29 mouse cellular contexts compared by ENCODE assay signal in genomic region chr16:48868663-48869062, GRCm38 (mm10). TPM values are rescaled to one million over a fixed set of nuclear protein-coding genes. Genes with fewer than 3 reads are reported as not detected.
DNase-seq lines count a peak whose midpoint lies in the region; ATAC-seq and TF ChIP-seq lines count a peak whose summit lies in the region.
"Had no signal": no experiment of that assay in that cellular context is flagged by ENCODE, and none has a peak within 500 bp of the region (broad histone marks: within the 10 kb centered on the region; RNA-seq: fewer than 3 reads in every experiment).

No protein-coding gene starts in this region.

- H3K27ac ChIP-seq in liver, postnatal 0 days (ENCODE audit: low read depth), result no peak overlapping the region; the same call in 1 of the 2 replicates
- H3K27ac ChIP-seq in liver, embryonic 11.5 days (ENCODE audit: low read depth, low read length), result no peak overlapping the region
- H3K27ac ChIP-seq: embryonic facial prominence, embryonic 15.5 days; forebrain, embryonic 10.5 days; heart, adult 2 months; heart, embryonic 15.5 days; hindbrain, embryonic 15.5 days had no signal

- no peak overlapping the region for H3K9ac ChIP-seq in liver, postnatal 0 days (replicated peaks)
- no peak overlapping the region for H3K9ac ChIP-seq in liver, embryonic 11.5 days (ENCODE audit: low read depth, low read length)
- H3K9ac ChIP-seq: embryonic facial prominence, embryonic 15.5 days; heart, embryonic 15.5 days; hindbrain, embryonic 15.5 days had no signal

- H3K4me3 ChIP-seq in liver, postnatal 0 days (ENCODE audit: low read depth, low read length), result no peak overlapping the region
- no peak overlapping the region for H3K4me3 ChIP-seq in liver, embryonic 11.5 days (ENCODE audit: low read depth, low read length)
- H3K4me3 ChIP-seq: embryonic facial prominence, embryonic 15.5 days; erythroblast, embryonic 14.5 days; forebrain, embryonic 10.5 days; heart, adult 2 months; heart, embryonic 15.5 days; hindbrain, embryonic 15.5 days had no signal

- 70% methylated on average over 1 of the region's 1 CpGs for WGBS in liver, postnatal 0 days (ENCODE audit: insufficient replicate concordance)
- WGBS in liver, embryonic 11.5 days, result 69% methylated on average over 1 of the region's 1 CpGs

- no peaks in the 10 kb centered on the region for H3K4me1 ChIP-seq in liver, postnatal 0 days (ENCODE audit: insufficient read depth)
- no peaks in the 10 kb centered on the region for H3K4me1 ChIP-seq in liver, embryonic 11.5 days (replicated peaks; ENCODE audit: control insufficient read depth, insufficient read depth, low read length)
- H3K4me1 ChIP-seq: embryonic facial prominence, embryonic 15.5 days; forebrain, embryonic 10.5 days; heart, embryonic 15.5 days; hindbrain, embryonic 15.5 days had no signal

- no peaks in the 10 kb centered on the region for H3K36me3 ChIP-seq in liver, postnatal 0 days (replicated peaks; ENCODE audit: insufficient read depth, low read length)
- no peaks in the 10 kb centered on the region for H3K36me3 ChIP-seq in liver, embryonic 11.5 days (ENCODE audit: control insufficient read depth, insufficient read depth, low read length)
- no peaks in the 10 kb centered on the region for H3K36me3 ChIP-seq in splenic B cell, adult 2 months (ENCODE audit: control insufficient read depth, insufficient read depth, low read length, poor library complexity, severe bottlenecking)
- H3K36me3 ChIP-seq: embryonic facial prominence, embryonic 15.5 days; forebrain, embryonic 10.5 days; heart, embryonic 15.5 days; hindbrain, embryonic 15.5 days had no signal

- ATAC-seq in liver, postnatal 0 days, result no peak
- ATAC-seq in liver, embryonic 11.5 days (replicated peaks; ENCODE audit: low FRiP score), result no peak
- ATAC-seq in megakaryocyte, adult 5-6 weeks (ENCODE audit: poor library complexity, severe bottlenecking), result peak; percentile 36
- ATAC-seq: activated CD4-positive, CD25-positive, alpha-beta regulatory T cell, adult 4 months; forebrain, embryonic 14.5 days; Patski had no signal

- no peak for TF ChIP-seq CTCF in liver, postnatal 0 days (IDR thresholded peaks at IDR 0.05; ENCODE audit: low read depth)

- H3K9me3 ChIP-seq in liver, postnatal 0 days (ENCODE audit: low read length), result no peaks in the 10 kb centered on the region
- H3K9me3 ChIP-seq in liver, embryonic 11.5 days (ENCODE audit: control insufficient read depth, low read length), result no peaks in the 10 kb centered on the region
- H3K9me3 ChIP-seq: embryonic facial prominence, embryonic 15.5 days; forebrain, embryonic 10.5 days; heart, embryonic 15.5 days; hindbrain, embryonic 15.5 days had no signal

- no peak overlapping the region for H3K4me2 ChIP-seq in liver, postnatal 0 days (ENCODE audit: low read depth, low read length)
- no peak overlapping the region for H3K4me2 ChIP-seq in liver, embryonic 11.5 days
- H3K4me2 ChIP-seq: embryonic facial prominence, embryonic 15.5 days; heart, embryonic 11.5 days; heart, embryonic 15.5 days; hindbrain, embryonic 15.5 days had no signal

- H3K27me3 ChIP-seq in liver, postnatal 0 days (ENCODE audit: insufficient read depth, low read length), result no peaks in the 10 kb centered on the region
- H3K27me3 ChIP-seq in liver, embryonic 11.5 days (replicated peaks; ENCODE audit: control insufficient read depth, insufficient read depth, low read length), result no peaks in the 10 kb centered on the region
- no peaks in the 10 kb centered on the region for H3K27me3 ChIP-seq in splenic B cell, adult 2 months (ENCODE audit: control insufficient read depth, insufficient read depth, low read length, poor library complexity, severe bottlenecking)
- H3K27me3 ChIP-seq: embryonic facial prominence, embryonic 15.5 days; heart, embryonic 15.5 days; hindbrain, embryonic 15.5 days; Patski had no signal

- no peak for DNase-seq in liver, postnatal 0 days
- DNase-seq in liver, embryonic 11.5 days (ENCODE audit: low spot score), result no peak
- DNase-seq in c-Kit-positive CD71-negative TER-119-negative erythroid progenitor cells, embryonic 14.5 days (ENCODE audit: low read depth), result peak; percentile 4
- peak; percentile 44 for DNase-seq in splenic B cell, adult 2 months (ENCODE audit: low read depth, low spot score)
- DNase-seq in thymus, adult 18-20 months, result no peak
- DNase-seq in layer of hippocampus, postnatal 36 days, result no peak
- no peak for DNase-seq in retina, postnatal 1 day
- DNase-seq: adrenal gland, postnatal 25 days; cerebellum, adult 2 months; cerebellum, postnatal 10 days; embryo, embryonic 11 days; heart, adult 2 months had no signal

- TF ChIP-seq EP300 in liver, postnatal 0 days (IDR thresholded peaks at IDR 0.05; ENCODE audit: low read depth), result peak; percentile 43; the same call in 1 of the 2 replicates

RNA-seq across cellular contexts. Expression of gene Retnlg, which starts 3.8 kb away (rescaled TPM):
- polyA plus RNA-seq in liver, postnatal 0 days (2015; fragmentation: Nextera tagmentation; extraction: Ambion mirVana), result 82.0 and 94.6 TPM in 2 replicates
- not detected in 2 replicates for polyA plus RNA-seq in liver, embryonic 11.5 days (2014; fragmentation: Nextera tagmentation; extraction: Ambion mirVana)
- 4,075 and 4,871 TPM in 2 replicates for total RNA-seq in megakaryocyte, adult 5-6 weeks (2015)
- 1,919 and 2,167 TPM in 2 replicates for total RNA-seq in megakaryocyte, adult 5-6 weeks (2017)
- total RNA-seq in layer of hippocampus, postnatal 36 days (2021), result not detected
- total RNA-seq: adrenal gland, adult 18-20 months; adrenal gland, postnatal 25 days; ES-E14; gastrocnemius, adult 8-10 months had no signal
- polyA plus RNA-seq: activated CD4-positive, CD25-positive, alpha-beta regulatory T cell, adult 4 months; embryonic facial prominence, embryonic 11.5 days; erythroblast, embryonic 14.5 days; forebrain, embryonic 10.5 days; forebrain, embryonic 14.5 days; heart, embryonic 11.5 days; hindbrain, embryonic 11.5 days; Patski had no signal

RNA-seq across cellular contexts. Expression of gene Retnla, which starts 26.3 kb away (rescaled TPM):
- 0.19 TPM in 1 of 2 replicates, not detected in the other for polyA plus RNA-seq in liver, postnatal 0 days (2015; fragmentation: Nextera tagmentation; extraction: Ambion mirVana)
- not detected in 2 replicates for polyA plus RNA-seq in liver, embryonic 11.5 days (2014; fragmentation: Nextera tagmentation; extraction: Ambion mirVana)
- 0.82 TPM in 1 of 2 replicates, not detected in the other for total RNA-seq in megakaryocyte, adult 5-6 weeks (2015)
- not detected in 2 replicates for total RNA-seq in megakaryocyte, adult 5-6 weeks (2017)
- total RNA-seq in layer of hippocampus, postnatal 36 days (2021), result not detected
- total RNA-seq: ES-E14; gastrocnemius, postnatal 4 days had no signal
- polyA plus RNA-seq: activated CD4-positive, CD25-positive, alpha-beta regulatory T cell, adult 4 months; cerebellum, adult 2 months; embryonic facial prominence, embryonic 11.5 days; embryonic facial prominence, embryonic 15.5 days; erythroblast, embryonic 14.5 days; forebrain, embryonic 10.5 days; forebrain, embryonic 14.5 days; heart, embryonic 11.5 days; hindbrain, embryonic 11.5 days; hindbrain, embryonic 15.5 days; Patski had no signal

RNA-seq across cellular contexts. Expression of gene Retnlb, which starts 52.0 kb away (rescaled TPM):
- polyA plus RNA-seq in liver, postnatal 0 days (2015; fragmentation: Nextera tagmentation; extraction: Ambion mirVana), result not detected in 2 replicates
- polyA plus RNA-seq in liver, embryonic 11.5 days (2014; fragmentation: Nextera tagmentation; extraction: Ambion mirVana), result not detected in 2 replicates
- total RNA-seq in megakaryocyte, adult 5-6 weeks (2015), result not detected in 2 replicates
- total RNA-seq in megakaryocyte, adult 5-6 weeks (2017), result not detected in 2 replicates
- not detected for total RNA-seq in layer of hippocampus, postnatal 36 days (2021)
- total RNA-seq: adrenal gland, adult 18-20 months; adrenal gland, postnatal 25 days; ES-E14; gastrocnemius, adult 8-10 months; gastrocnemius, postnatal 4 days; heart, adult 2 months; heart, postnatal 25 days had no signal
- polyA plus RNA-seq: activated CD4-positive, CD25-positive, alpha-beta regulatory T cell, adult 4 months; cerebellum, adult 2 months; embryonic facial prominence, embryonic 11.5 days; embryonic facial prominence, embryonic 15.5 days; erythroblast, embryonic 14.5 days; forebrain, embryonic 10.5 days; forebrain, embryonic 14.5 days; heart, adult 2 months; heart, embryonic 11.5 days; heart, embryonic 15.5 days; hindbrain, embryonic 11.5 days; hindbrain, embryonic 15.5 days; Patski had no signal

Comparison
In these comparisons a context has a peak if more than half of its experiments do, and no peak if none do; other contexts are left out.
1. DNase-seq: peak in c-Kit-positive CD71-negative TER-119-negative erythroid progenitor cells, embryonic 14.5 days (single experiment) and splenic B cell, adult 2 months (single experiment); none in liver, postnatal 0 days (single experiment), liver, embryonic 11.5 days (single experiment), thymus, adult 18-20 months (0 of 2), layer of hippocampus, postnatal 36 days (0 of 2) and retina, postnatal 1 day (single experiment).
2. RNA of gene Retnlg, which starts 3.8 kb away (total RNA-seq): 1,919 to 4,871 TPM in megakaryocyte, adult 5-6 weeks; not detected in layer of hippocampus, postnatal 36 days; every median in the first group is over 1,000 times any median in the second.